Mouse (Mus musculus): Measurements from ENCODE around the gene Abcb8. TPM values are rescaled to one million over a fixed set of nuclear protein-coding genes. Genes with fewer than 3 reads are reported as not detected.
"Not testable (repeated sequence)": the region's sequence is repeated elsewhere in the genome, so short reads cannot be mapped to it uniquely, and the experiment has no call there.

Gene Abcb8
- polyA plus RNA-seq, 1 experiment from 2014 or later = 45.8 TPM

DNA sequence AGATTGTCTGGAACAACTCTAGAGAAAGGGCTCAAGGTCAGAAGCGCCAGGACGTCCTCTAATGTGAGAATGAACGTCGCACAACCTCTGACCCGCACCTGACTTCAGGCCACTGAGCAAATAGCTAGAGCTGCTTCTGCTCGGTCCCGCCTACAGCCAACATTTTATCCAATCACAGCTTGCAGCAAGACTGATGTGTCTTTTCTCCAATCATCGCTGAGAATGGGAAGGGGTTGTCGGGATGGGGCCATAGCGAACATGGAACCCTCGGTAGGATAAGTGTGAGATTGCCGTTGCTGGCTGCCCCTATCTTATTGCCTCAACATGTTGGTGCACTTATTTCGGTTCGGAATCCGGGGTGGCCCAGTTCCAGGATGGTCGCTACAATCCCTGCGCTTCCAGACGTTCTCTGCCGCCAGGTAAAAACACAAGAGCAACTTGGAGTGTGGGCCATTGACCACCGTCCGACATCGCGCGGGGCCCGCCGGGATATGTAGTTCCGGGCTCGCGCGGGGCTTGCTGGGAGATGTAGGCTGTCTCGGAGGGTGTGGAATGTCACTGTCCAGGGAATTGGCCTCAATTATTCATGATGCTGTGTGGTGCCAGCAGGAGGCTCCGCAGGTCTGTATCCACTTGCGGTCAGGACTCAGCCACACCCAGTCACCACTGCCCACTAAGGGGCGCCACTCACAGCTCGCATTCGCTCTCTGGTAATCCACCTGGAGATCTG lies 867 bp downstream of the Abcb8 start:
- Histone ChIP-seq H3K36me3 (ENCODE audit: control insufficient read depth, insufficient read depth, low read length) (no peaks in the 10 kb centered on the region), H3K27me3 (ENCODE audit: control insufficient read depth, insufficient read depth, low read length) (no peaks in the 10 kb centered on the region), H3K9me3 (ENCODE audit: control insufficient read depth, low read length) (no peaks in the 10 kb centered on the region), H3K4me3 (ENCODE audit: low read depth, low read length) (peak overlapping the region; percentile 58), H3K9ac (ENCODE audit: low read length) (peak overlapping the region; percentile 55; the same call in 1 of the 2 replicates), H3K4me2 (ENCODE audit: low read depth) (peak overlapping the region; percentile 38), H3K4me1 (ENCODE audit: control insufficient read depth, insufficient read depth, low read length) (0 out of 2 replicates have a peak, but pooled peaks cover 2% of the 10 kb centered on the region), H3K27ac (ENCODE audit: low read depth, low read length) (peak overlapping the region; percentile 53)
- DNase-seq (ENCODE audit: low spot score) (peak; percentile 96), ATAC-seq (ENCODE audit: insufficient read depth, low FRiP score, low TSS enrichment) (peak; percentile 95)
- WGBS = 1% methylated on average over 36 of the region's 36 CpGs

DNA sequence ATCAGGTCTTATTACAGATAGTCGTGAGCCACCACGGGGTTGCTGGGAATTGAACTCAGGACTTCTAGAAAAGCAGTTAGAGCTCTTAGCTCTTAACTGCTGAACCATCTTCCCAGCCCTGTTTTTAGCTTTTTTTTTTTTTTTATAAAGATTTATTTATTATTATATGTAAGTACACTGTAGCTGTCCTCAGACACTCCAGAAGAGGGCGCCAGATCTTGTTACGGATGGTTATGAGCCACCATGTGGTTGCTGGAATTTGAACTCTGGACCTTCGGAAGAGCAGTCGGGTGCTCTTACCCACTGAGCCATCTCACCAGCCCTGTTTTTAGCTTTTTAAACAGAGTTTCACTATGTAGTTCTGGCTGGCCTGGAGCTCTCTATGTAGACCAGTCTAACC lies 2.8 kb downstream of the Abcb8 start:
- not testable (repeated sequence) for H3K4me1 ChIP-seq (ENCODE audit: control insufficient read depth, insufficient read depth, low read length); H3K9ac ChIP-seq (ENCODE audit: low read length); H3K4me2 ChIP-seq (ENCODE audit: low read depth); H3K36me3 ChIP-seq (ENCODE audit: control insufficient read depth, insufficient read depth, low read length); H3K4me3 ChIP-seq (ENCODE audit: low read depth, low read length); H3K27ac ChIP-seq (ENCODE audit: low read depth, low read length); H3K9me3 ChIP-seq (ENCODE audit: control insufficient read depth, low read length); H3K27me3 ChIP-seq (ENCODE audit: control insufficient read depth, insufficient read depth, low read length); DNase-seq (ENCODE audit: low spot score); ATAC-seq (ENCODE audit: insufficient read depth, low FRiP score, low TSS enrichment)
- 89% methylated on average over 6 of the region's 6 CpGs for WGBS

DNA sequence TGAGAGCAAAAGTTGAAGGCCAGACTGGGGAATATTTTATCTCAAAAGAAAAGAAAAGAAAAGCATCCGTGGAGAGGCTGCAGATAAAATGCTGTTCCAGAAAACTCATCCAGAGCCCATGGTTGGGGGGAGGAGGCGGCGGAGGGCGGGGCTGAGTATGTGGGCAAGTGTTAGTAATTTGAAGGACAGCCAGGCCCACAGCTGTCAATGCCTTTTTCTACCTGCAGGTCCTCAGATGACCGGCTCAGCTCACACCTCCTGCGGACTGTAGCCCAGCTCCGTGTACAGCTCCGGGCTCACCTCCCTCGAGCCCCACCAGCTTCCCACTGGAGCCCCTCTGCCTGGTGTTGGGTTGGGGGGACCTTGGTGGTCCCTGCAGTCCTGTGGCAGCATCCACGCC lies 6.2 kb downstream of the Abcb8 start:
- ATAC-seq (ENCODE audit: insufficient read depth, low FRiP score, low TSS enrichment) (no peak), DNase-seq (ENCODE audit: low spot score) (no peak)
- H3K9ac ChIP-seq (ENCODE audit: low read length) = no peak overlapping the region
- H3K27me3 ChIP-seq (ENCODE audit: control insufficient read depth, insufficient read depth, low read length) = no peaks in the 10 kb centered on the region
- H3K36me3 ChIP-seq (ENCODE audit: control insufficient read depth, insufficient read depth, low read length) = no peaks in the 10 kb centered on the region; the same call in 1 of the 2 replicates
- no peak overlapping the region for H3K27ac ChIP-seq (ENCODE audit: low read depth, low read length)
- no peaks in the 10 kb centered on the region for H3K9me3 ChIP-seq (ENCODE audit: control insufficient read depth, low read length)
- no peak overlapping the region for H3K4me3 ChIP-seq (ENCODE audit: low read depth, low read length)
- no peaks in the 10 kb centered on the region for H3K4me1 ChIP-seq (ENCODE audit: control insufficient read depth, insufficient read depth, low read length)
- H3K4me2 ChIP-seq (ENCODE audit: low read depth) = no peak overlapping the region
- WGBS = 91% methylated on average over 10 of the region's 10 CpGs

DNA sequence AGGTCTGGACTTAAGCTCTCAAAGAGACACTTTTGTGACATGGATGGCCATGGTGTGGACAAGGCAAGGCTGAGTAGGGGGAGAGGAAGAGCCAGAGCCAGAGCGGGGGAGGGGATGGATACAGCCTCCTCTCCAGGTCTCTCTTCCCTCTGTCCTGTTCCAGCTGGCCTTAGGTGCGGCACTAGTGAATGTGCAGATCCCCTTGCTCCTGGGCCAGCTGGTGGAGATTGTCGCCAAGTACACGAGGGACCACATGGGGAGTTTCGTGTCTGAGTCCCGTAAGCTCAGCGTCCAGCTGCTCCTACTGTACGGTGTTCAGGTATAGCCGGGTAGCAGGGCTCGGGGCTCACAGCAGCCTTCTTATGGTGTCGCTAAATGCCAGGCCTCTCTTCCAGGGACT lies 6.9 kb downstream of the Abcb8 start:
- H3K27me3 ChIP-seq (ENCODE audit: control insufficient read depth, insufficient read depth, low read length) = no peaks in the 10 kb centered on the region
- H3K4me3 ChIP-seq (ENCODE audit: low read depth, low read length) = no peak overlapping the region
- DNase-seq (ENCODE audit: low spot score) (no peak), ATAC-seq (ENCODE audit: insufficient read depth, low FRiP score, low TSS enrichment) (no peak)
- H3K36me3 ChIP-seq (ENCODE audit: control insufficient read depth, insufficient read depth, low read length) = no peaks in the 10 kb centered on the region; the same call in 1 of the 2 replicates
- H3K4me2 ChIP-seq (ENCODE audit: low read depth) = no peak overlapping the region
- whole genome bisulfite sequencing = 82% methylated on average over 11 of the region's 11 CpGs
- H3K27ac ChIP-seq (ENCODE audit: low read depth, low read length) = no peak overlapping the region
- no peak overlapping the region; the same call in 1 of the 2 replicates for H3K9ac ChIP-seq (ENCODE audit: low read length)
- H3K9me3 ChIP-seq (ENCODE audit: control insufficient read depth, low read length) = no peaks in the 10 kb centered on the region
- no peaks in the 10 kb centered on the region for H3K4me1 ChIP-seq (ENCODE audit: control insufficient read depth, insufficient read depth, low read length)

DNA sequence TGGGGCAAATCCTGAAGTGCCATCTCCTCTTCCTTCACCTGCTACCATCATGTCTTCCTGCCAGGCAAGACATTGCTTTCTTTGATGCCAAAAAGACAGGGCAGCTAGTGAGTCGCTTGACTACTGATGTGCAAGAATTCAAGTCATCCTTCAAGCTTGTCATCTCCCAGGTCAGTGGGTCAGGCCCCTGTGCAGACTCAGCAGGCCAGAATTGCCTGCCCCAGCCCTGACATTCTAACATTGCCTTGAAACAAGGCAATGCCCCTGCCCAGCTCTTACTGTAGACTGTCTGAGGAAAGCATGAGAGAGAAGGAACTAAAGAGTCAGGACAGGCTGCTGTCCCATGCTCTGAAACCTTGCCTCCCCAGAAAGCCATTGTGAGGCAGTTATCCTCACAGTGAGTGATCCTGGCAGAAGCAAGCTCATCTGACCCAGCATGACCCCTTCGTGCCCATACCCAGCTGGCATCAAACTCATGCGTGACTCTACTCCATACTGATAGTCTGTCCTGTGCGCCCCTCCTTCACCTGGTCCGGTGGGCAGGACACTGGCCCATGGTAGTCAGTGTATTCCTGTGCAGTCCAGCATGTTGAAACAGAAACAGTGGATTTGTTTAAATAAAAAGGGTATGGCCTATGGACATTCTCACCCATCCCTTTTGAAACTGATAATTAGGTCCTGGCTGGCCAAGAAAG lies 7.6 kb downstream of the Abcb8 start:
- ATAC-seq (ENCODE audit: insufficient read depth, low FRiP score, low TSS enrichment) = no peak
- 96% methylated on average over 5 of the region's 5 CpGs for WGBS

DNA sequence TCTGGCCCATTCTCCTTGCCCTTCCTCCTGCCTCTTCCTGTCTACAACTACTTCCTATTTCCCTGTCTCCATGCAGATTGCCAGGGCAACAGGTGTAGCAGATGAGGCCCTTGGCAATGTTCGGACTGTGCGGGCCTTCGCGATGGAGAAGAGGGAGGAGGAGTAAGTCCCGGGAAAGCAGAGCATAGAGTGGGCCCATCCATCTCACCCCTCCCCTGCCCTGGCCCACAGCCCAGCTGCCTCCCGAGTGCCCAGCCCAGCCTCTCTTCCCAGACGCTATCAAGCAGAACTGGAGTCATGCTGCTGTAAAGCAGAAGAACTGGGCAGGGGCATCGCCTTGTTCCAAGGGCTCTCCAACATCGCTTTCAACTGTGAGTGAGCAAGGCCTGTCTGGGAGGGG lies 8.5 kb downstream of the Abcb8 start:
- Histone ChIP-seq H3K4me1 (ENCODE audit: control insufficient read depth, insufficient read depth, low read length) (no peaks in the 10 kb centered on the region), H3K4me3 (ENCODE audit: low read depth, low read length) (no peak overlapping the region), H3K9ac (ENCODE audit: low read length) (no peak overlapping the region), H3K9me3 (ENCODE audit: control insufficient read depth, low read length) (no peaks in the 10 kb centered on the region), H3K27me3 (ENCODE audit: control insufficient read depth, insufficient read depth, low read length) (no peaks in the 10 kb centered on the region), H3K27ac (ENCODE audit: low read depth, low read length) (no peak overlapping the region), H3K4me2 (ENCODE audit: low read depth) (no peak overlapping the region), H3K36me3 (ENCODE audit: control insufficient read depth, insufficient read depth, low read length) (no peaks in the 10 kb centered on the region; the same call in 1 of the 2 replicates)
- DNase-seq (ENCODE audit: low spot score) = no peak
- ATAC-seq (ENCODE audit: insufficient read depth, low FRiP score, low TSS enrichment) = no peak
- WGBS = 83% methylated on average over 9 of the region's 9 CpGs

More for the DNA sequence above, 7.6 kb downstream of the Abcb8 start:
- Histone ChIP-seq H3K27ac (ENCODE audit: low read depth, low read length) (no peak overlapping the region), H3K36me3 (ENCODE audit: control insufficient read depth, insufficient read depth, low read length) (no peaks in the 10 kb centered on the region; the same call in 1 of the 2 replicates), H3K4me1 (ENCODE audit: control insufficient read depth, insufficient read depth, low read length) (no peaks in the 10 kb centered on the region), H3K9me3 (ENCODE audit: control insufficient read depth, low read length) (no peaks in the 10 kb centered on the region), H3K4me2 (ENCODE audit: low read depth) (no peak overlapping the region), H3K4me3 (ENCODE audit: low read depth, low read length) (no peak overlapping the region), H3K27me3 (ENCODE audit: control insufficient read depth, insufficient read depth, low read length) (no peaks in the 10 kb centered on the region), H3K9ac (ENCODE audit: low read length) (no peak overlapping the region)
- no peak for DNase-seq (ENCODE audit: low spot score)

DNA sequence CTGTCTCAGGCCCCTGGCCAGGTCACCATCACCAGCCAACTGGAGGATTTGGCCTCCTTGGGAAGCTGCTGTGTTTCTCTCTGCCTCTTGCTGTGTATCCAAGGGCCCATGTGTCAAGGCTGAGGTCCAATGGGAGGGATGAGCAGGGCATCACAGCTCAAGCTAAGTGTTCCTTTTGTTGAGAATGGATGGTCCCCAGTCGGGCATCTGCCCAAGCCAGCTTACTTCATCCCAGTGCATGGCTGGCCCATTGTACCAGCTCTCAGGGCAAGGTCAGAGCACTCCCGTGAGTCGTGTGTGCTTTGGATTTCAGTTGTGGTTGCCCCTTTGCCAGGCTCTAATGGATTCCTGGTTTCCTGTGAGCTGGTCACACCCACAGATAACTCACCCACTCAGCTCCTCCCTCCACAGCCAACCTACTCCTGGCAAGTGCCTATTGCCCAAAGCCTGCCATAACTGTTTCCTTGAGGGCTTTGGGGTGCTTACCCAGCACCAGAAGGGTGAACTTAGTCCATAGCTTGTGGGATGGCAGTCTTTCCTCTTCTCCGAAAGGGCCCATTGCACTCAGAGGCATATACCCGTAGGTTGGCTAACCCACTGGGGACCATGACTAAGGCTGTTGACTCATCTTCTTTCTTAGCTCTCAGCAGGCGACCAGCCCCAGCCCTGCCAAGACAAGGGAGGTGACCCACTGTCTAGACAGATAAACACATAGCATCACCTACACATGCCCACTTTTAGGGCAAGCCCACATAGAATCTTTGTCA lies 11.3 kb downstream of the Abcb8 start:
- H3K4me1 ChIP-seq (ENCODE audit: control insufficient read depth, insufficient read depth, low read length) = no peaks in the 10 kb centered on the region
- H3K27me3 ChIP-seq (ENCODE audit: control insufficient read depth, insufficient read depth, low read length) = no peaks in the 10 kb centered on the region
- DNase-seq (ENCODE audit: low spot score) = no peak
- no peak overlapping the region for H3K9ac ChIP-seq (ENCODE audit: low read length)
- ATAC-seq (ENCODE audit: insufficient read depth, low FRiP score, low TSS enrichment) = no peak
- H3K9me3 ChIP-seq (ENCODE audit: control insufficient read depth, low read length) = no peaks in the 10 kb centered on the region
- 84% methylated on average over 6 of the region's 6 CpGs for WGBS
- no peak overlapping the region for H3K4me2 ChIP-seq (ENCODE audit: low read depth)
- no peak overlapping the region for H3K27ac ChIP-seq (ENCODE audit: low read depth, low read length)
- H3K36me3 ChIP-seq (ENCODE audit: control insufficient read depth, insufficient read depth, low read length) = no peaks in the 10 kb centered on the region; the same call in 1 of the 2 replicates
- no peak overlapping the region for H3K4me3 ChIP-seq (ENCODE audit: low read depth, low read length)

DNA sequence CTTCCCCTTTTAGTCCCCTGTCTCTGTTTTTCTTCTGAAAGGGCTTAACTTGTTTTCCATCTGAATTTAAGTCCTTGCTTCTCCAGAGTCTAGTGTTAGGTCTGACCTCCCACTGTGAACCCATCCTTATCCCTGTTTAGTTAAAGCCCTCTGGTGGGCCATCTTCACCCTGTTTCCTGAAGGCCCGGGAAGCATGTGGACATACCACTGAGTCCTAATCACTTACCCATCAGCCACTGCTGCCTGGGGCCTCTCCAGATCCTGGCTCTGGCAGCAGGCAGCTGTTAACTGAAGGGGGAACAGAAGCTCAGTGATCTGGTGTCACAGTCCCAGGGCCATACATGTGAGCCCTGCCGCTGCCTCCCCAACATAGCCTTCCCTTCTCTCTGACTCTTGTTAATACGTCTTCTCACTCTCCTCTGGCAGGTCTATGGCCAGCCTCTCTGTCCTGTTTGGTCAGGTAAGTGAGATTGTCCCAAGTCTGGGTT lies 12.0 kb downstream of the Abcb8 start:
- no peaks in the 10 kb centered on the region for H3K4me1 ChIP-seq (ENCODE audit: control insufficient read depth, insufficient read depth, low read length)
- WGBS = 67% methylated on average over 3 of the region's 3 CpGs
- no peak for ATAC-seq (ENCODE audit: insufficient read depth, low FRiP score, low TSS enrichment)
- no peaks in the 10 kb centered on the region for H3K9me3 ChIP-seq (ENCODE audit: control insufficient read depth, low read length)
- H3K9ac ChIP-seq (ENCODE audit: low read length) = no peak overlapping the region
- H3K36me3 ChIP-seq (ENCODE audit: control insufficient read depth, insufficient read depth, low read length) = no peaks in the 10 kb centered on the region; the same call in 1 of the 2 replicates
- H3K4me2 ChIP-seq (ENCODE audit: low read depth) = no peak overlapping the region
- no peak overlapping the region for H3K27ac ChIP-seq (ENCODE audit: low read depth, low read length)
- no peak for DNase-seq (ENCODE audit: low spot score)
- H3K4me3 ChIP-seq (ENCODE audit: low read depth, low read length) = no peak overlapping the region
- no peaks in the 10 kb centered on the region for H3K27me3 ChIP-seq (ENCODE audit: control insufficient read depth, insufficient read depth, low read length)
